Mouse (Mus musculus) myocyte (in vitro differentiated cells): ENCODE data around the gene Gpr4. TPM values are rescaled to one million over a fixed set of nuclear protein-coding genes. Genes with fewer than 3 reads are reported as not detected.

Experiments used
- H3K27me3 ChIP-seq: one replicate; pipeline ENCODE4 v1.6.1; 2011; ENCODE audit not compliant: control insufficient read depth, insufficient read depth, insufficient read length
- H3K36me3 ChIP-seq: one replicate; pipeline ENCODE4 v1.6.1; 2011; ENCODE audit not compliant: control insufficient read depth, insufficient read depth
- H3K4me2 ChIP-seq: one replicate; pipeline ENCODE4 v1.6.1; 2011; ENCODE audit warnings: low read depth, control low read depth
- H3K4me3 ChIP-seq: one replicate; pipeline ENCODE4 v1.5.1; 2011; ENCODE audit warnings: mild to moderate bottlenecking, control low read depth, moderate library complexity
- H3K79me2 ChIP-seq: one replicate; pipeline ENCODE4 v1.6.1; 2011; ENCODE audit not compliant: control insufficient read depth, insufficient read depth
- H3ac ChIP-seq: one replicate; pipeline ENCODE4 v1.6.1; 2011; ENCODE audit not compliant: control insufficient read depth, insufficient read length
- CEBPB ChIP-seq: IDR thresholded peaks from 2 replicates; pipeline ENCODE4 v1.6.1; 2011; ENCODE audit warnings: mild to moderate bottlenecking, moderate library complexity; ENCODE audit not compliant: poor library complexity, insufficient read depth, severe bottlenecking
- E2F4 ChIP-seq: IDR thresholded peaks from one replicate; pipeline ENCODE4 v1.6.1; 2011; ENCODE audit warnings: mild to moderate bottlenecking, control low read depth, moderate library complexity; ENCODE audit not compliant: insufficient read depth
- MAX ChIP-seq: IDR thresholded peaks from one replicate; pipeline ENCODE4 v1.6.1; 2011; ENCODE audit warnings: low read depth, mild to moderate bottlenecking, control low read depth
- MYOD1 ChIP-seq, 3 experiments: IDR thresholded peaks; one replicate each; pipeline ENCODE4 v1.6.1; 2011; ENCODE audit warnings: control low read depth in 2 of 3, low read depth in 2 of 3, mild to moderate bottlenecking in 2 of 3, moderate library complexity in 1 of 3; ENCODE audit not compliant: insufficient read length in 2 of 3, control insufficient read depth in 1 of 3
- MYOG ChIP-seq, 3 experiments: IDR thresholded peaks; one replicate each; pipeline ENCODE4 v1.6.1; 2011; ENCODE audit warnings: control low read depth in 2 of 3, low read depth in 2 of 3, mild to moderate bottlenecking in 2 of 3; ENCODE audit not compliant: insufficient read length in 2 of 3, control insufficient read depth in 1 of 3, insufficient read depth in 1 of 3
- POLR2A ChIP-seq: IDR thresholded peaks from one replicate; pipeline ENCODE4 v1.6.1; 2011; ENCODE audit warnings: low read depth, mild to moderate bottlenecking, control low read depth, moderate library complexity; ENCODE audit not compliant: insufficient read length
- POLR2AphosphoS2 ChIP-seq: IDR thresholded peaks from one replicate; pipeline ENCODE4 v1.6.1; 2011; ENCODE audit warnings: low read depth, control low read depth; ENCODE audit not compliant: insufficient read length
- REST ChIP-seq: IDR thresholded peaks from one replicate; pipeline ENCODE4 v1.6.1; 2011; ENCODE audit warnings: mild to moderate bottlenecking, control low read depth, moderate library complexity; ENCODE audit not compliant: insufficient read depth, insufficient read length
- SRF ChIP-seq: IDR thresholded peaks from one replicate; pipeline ENCODE4 v1.6.1; 2011; ENCODE audit warnings: low read depth; ENCODE audit not compliant: control insufficient read depth, insufficient read length
- TCF12 ChIP-seq: IDR thresholded peaks from one replicate; pipeline ENCODE4 v1.6.1; 2011; ENCODE audit warnings: mild to moderate bottlenecking, control low read depth; ENCODE audit not compliant: poor library complexity, insufficient read depth, severe bottlenecking
- TCF3 ChIP-seq: IDR thresholded peaks from one replicate; pipeline ENCODE4 v1.6.1; 2011; ENCODE audit warnings: low read depth, control low read depth; ENCODE audit not compliant: insufficient read length
- USF1 ChIP-seq: IDR thresholded peaks from one replicate; pipeline ENCODE4 v1.6.1; 2011; ENCODE audit warnings: low read depth, mild to moderate bottlenecking, control low read depth, moderate library complexity
- polyA plus RNA-seq: library from polyadenylated mRNA; unstranded; fragments of >200 nt; fragmentation: generic; extraction: Trizol; gene quantifications from one replicate; pipeline ENCODE4 v1.2.1, GENCODE M21; 2012; ENCODE audit warnings: missing spikeins

The Gpr4 gene
- polyA plus RNA-seq, 1 experiment = 0.10 TPM

DNA sequence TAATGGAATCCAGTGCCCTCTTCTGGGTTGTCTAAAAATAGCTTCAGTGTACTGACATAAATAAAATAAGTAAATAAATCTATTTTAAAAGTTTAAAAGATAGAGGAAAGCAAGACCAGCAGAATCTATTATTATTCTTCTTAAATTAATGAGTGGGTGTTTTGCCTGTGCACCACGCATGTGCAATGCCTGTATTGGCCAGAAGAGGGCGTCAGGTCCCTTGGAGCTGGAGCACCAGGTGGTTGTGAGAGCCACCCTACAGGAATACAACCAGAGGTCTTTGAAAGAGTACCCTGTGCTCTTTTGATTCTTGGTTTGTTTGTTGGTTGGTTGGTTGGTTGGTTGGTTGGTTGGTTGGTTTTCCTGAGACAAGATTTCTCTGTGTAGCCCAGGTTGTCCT lies 14.4 kb upstream of the Gpr4 start:
- H3K4me3 ChIP-seq = no peak overlapping the region
- no peak overlapping the region for H3K4me2 ChIP-seq
- no peak overlapping the region for H3ac ChIP-seq
- TF ChIP-seq POLR2A (no peak), USF1 (no peak), CEBPB (no peak), SRF (no peak), MYOG (IDR thresholded peaks at IDR 0.05; ENCODE audit: control insufficient read depth in 1 of 3, insufficient read depth in 1 of 3, insufficient read length in 2 of 3, low read depth in 2 of 3) (no peak), TCF12 (no peak), POLR2AphosphoS2 (no peak), MAX (no peak), E2F4 (no peak), REST (no peak), TCF3 (no peak)
- H3K36me3 ChIP-seq = peaks cover 12% of the 10 kb centered on the region
- H3K27me3 ChIP-seq = no peaks in the 10 kb centered on the region
- no peaks in the 10 kb centered on the region for H3K79me2 ChIP-seq

DNA sequence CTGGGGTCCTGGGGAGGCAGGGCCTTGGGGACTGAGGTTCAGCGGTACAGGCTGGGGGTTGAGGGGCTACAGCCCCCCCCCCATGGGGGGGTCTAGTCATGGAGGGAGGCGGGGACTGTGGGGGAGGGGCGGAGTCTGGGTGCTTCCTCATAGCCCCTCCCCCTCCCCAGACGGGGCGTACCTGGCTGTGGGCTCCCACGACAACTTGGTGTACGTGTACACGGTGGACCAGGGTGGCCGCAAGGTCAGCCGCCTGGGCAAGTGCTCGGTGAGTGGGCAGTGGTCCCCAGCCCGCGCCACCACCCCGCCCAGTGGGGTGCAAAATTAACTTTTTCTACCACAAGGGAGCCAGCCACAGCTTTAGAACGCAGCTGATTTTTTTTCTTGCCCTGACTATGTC lies 10.7 kb upstream of the Gpr4 start:
- H3K79me2 ChIP-seq = no peaks in the 10 kb centered on the region
- no peak overlapping the region for H3K4me2 ChIP-seq
- no peak overlapping the region for H3K4me3 ChIP-seq
- peaks cover 15% of the 10 kb centered on the region for H3K36me3 ChIP-seq
- no peak overlapping the region for H3ac ChIP-seq
- no peaks in the 10 kb centered on the region for H3K27me3 ChIP-seq
- TF ChIP-seq TCF12 (no peak), TCF3 (no peak), USF1 (no peak), POLR2A (no peak), MYOD1 (IDR thresholded peaks at IDR 0.05; ENCODE audit: control insufficient read depth in 1 of 3, insufficient read length in 2 of 3, low read depth in 2 of 3) (no peak), E2F4 (no peak)

DNA sequence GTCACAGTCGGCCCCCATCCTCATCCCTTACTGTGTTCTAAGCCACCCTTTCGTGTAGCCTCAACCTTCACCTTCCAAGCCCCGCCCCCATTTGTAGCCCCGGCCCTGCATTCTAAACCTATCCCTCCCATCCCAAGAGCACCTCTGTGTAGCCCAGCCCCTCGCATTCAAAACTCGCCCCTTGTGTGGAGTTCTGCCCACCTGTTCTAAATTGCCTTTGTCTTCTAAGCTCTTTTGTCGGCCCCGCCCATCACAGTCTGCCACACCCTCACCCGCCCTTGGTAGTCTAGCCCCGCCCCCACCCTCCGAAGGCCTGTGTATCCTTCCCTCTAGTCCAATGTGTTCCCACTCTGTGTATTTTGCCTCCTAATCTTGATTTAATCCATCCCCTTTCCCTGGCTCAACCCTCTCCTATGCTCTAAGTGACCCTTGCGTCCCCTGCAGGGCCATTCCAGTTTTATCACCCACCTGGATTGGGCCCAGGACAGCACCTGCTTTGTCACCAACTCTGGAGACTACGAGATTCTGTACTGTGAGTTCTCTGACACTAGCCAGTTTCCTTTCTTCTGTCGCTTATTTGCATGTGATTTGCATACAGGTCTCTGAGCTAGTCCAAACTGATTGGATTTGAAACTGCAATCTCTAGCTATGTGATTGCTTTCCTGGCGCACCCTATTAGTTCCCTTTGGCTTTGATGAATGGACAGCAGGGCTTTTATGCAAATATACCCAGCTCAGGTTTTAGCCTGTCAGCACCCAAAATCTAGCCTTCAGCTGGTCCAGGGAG lies 10.1 kb upstream of the Gpr4 start:
- no peaks in the 10 kb centered on the region for H3K79me2 ChIP-seq
- peaks cover 12% of the 10 kb centered on the region for H3K36me3 ChIP-seq
- H3K4me3 ChIP-seq = no peak overlapping the region
- no peak overlapping the region for H3K4me2 ChIP-seq
- TF ChIP-seq REST = no peak
- TF ChIP-seq MYOD1 (IDR thresholded peaks at IDR 0.05; ENCODE audit: control insufficient read depth in 1 of 3, insufficient read length in 2 of 3, low read depth in 2 of 3) = no peak
- no peak for TF ChIP-seq SRF
- no peak for TF ChIP-seq TCF3
- no peak for TF ChIP-seq TCF12
- TF ChIP-seq POLR2AphosphoS2 = no peak
- TF ChIP-seq MAX = no peak
- TF ChIP-seq E2F4 = no peak
- TF ChIP-seq MYOG (IDR thresholded peaks at IDR 0.05; ENCODE audit: control insufficient read depth in 1 of 3, insufficient read depth in 1 of 3, insufficient read length in 2 of 3, low read depth in 2 of 3) = no peak
- no peak for TF ChIP-seq POLR2A
- no peak for TF ChIP-seq USF1
- no peak for TF ChIP-seq CEBPB
- H3K27me3 ChIP-seq = no peaks in the 10 kb centered on the region
- no peak overlapping the region for H3ac ChIP-seq

DNA sequence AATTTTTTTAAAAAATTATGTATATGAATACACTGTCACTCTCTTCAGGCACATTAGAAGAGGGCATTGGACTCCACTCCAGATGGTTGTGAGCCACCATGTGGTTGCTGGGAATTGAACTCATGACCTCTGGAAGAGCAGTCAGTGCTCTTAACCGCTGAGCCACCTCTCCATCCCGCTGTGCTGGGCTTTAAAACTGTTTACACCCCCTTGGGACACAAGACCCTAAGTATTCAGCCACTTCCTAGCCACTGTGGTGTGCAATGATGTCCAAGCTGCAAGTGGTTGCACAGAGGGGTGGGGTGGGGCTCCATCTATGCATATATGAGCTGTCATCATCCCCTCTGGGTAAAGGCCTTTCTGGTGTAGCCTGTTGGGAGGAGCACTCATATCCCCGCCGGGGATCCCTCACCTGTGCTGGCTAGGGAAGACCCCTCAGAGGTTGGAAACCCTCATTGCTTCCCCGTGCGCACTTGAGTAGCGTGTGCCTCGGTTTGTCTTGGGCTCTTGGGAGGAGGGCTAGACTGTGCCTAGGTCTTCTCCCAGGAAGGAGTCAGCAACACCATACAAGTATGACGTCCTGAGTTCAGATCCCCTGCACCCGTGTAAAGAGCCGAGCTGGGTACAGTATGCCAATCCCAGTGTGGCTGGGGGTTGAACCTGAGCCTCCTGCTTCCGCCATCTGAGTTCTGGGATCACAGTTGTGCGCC lies 4.0 kb upstream of the Gpr4 start:
- H3K4me2 ChIP-seq = no peak overlapping the region
- no peak overlapping the region for H3K4me3 ChIP-seq
- TF ChIP-seq REST = no peak
- no peak for TF ChIP-seq TCF12
- peaks cover 3% of the 10 kb centered on the region for H3K36me3 ChIP-seq
- peaks cover 9% of the 10 kb centered on the region for H3K27me3 ChIP-seq
- no peak overlapping the region for H3ac ChIP-seq
- no peaks in the 10 kb centered on the region for H3K79me2 ChIP-seq

DNA sequence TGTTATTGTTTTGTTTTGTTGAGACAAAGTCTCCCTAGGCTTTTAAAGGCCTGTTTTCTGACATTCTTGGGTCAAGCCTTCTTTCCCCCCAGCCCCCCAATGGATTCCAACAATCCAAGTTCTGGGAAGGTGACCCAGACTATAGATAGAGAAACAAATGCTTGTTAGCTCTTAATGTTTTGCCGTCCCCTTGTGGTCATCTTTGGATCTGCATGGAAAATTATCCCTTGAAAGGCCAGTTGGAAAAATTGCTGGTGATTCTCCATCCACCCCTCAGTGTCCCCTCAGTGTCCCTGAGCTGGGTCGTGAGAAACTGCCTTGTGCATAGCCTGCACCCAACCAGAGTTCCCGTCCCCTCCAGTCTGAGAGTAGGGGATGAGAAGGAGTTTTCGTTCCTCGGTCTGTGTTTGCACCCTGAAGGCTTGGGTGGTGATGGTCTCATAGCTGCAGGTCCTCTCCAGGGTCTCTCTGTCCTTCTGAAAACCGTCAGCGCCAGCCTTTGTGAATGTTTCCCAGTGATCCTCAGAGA lies 3.3 kb upstream of the Gpr4 start:
- Histone ChIP-seq H3K36me3 (peaks cover 3% of the 10 kb centered on the region), H3K4me2 (no peak overlapping the region), H3K27me3 (peaks cover 9% of the 10 kb centered on the region), H3K79me2 (no peaks in the 10 kb centered on the region), H3ac (no peak overlapping the region), H3K4me3 (no peak overlapping the region)
- TF ChIP-seq CEBPB = no peak
- no peak for TF ChIP-seq USF1
- no peak for TF ChIP-seq MYOD1 (IDR thresholded peaks at IDR 0.05; ENCODE audit: control insufficient read depth in 1 of 3, insufficient read length in 2 of 3, low read depth in 2 of 3)
- no peak for TF ChIP-seq MYOG (IDR thresholded peaks at IDR 0.05; ENCODE audit: control insufficient read depth in 1 of 3, insufficient read depth in 1 of 3, insufficient read length in 2 of 3, low read depth in 2 of 3)
- TF ChIP-seq POLR2AphosphoS2 = no peak
- no peak for TF ChIP-seq POLR2A
- no peak for TF ChIP-seq REST
- no peak for TF ChIP-seq E2F4
- no peak for TF ChIP-seq TCF12
